Mouse (Mus musculus) lung, embryonic 16.5 days (tissue): ENCODE data around the gene Zfp607b. TPM values are rescaled to one million over a fixed set of nuclear protein-coding genes. Genes with fewer than 3 reads are reported as not detected.

Source experiments
- ATAC-seq: fragments of 200-750 bp; cut with Nextera tagmentation; 2 replicates; pipeline ENCODE4 v1.8.0; 2017; ENCODE audit warnings: low read depth, mild to moderate bottlenecking, moderate library complexity
- H3K27ac ChIP-seq: fragments of 300-500 bp; sonication (generic); 2 replicates; pipeline ENCODE4 v1.5.1; 2014; ENCODE audit warnings: mild to moderate bottlenecking, control low read depth, low read length
- H3K27me3 ChIP-seq: fragments of 300-500 bp; sonication (generic); 2 replicates; pipeline ENCODE4 v1.6.1; 2014; ENCODE audit warnings: low read depth, low read length, mixed read lengths; ENCODE audit not compliant: control insufficient read depth, insufficient read depth
- H3K36me3 ChIP-seq: fragments of 300-500 bp; sonication (generic); 2 replicates; pipeline ENCODE4 v1.6.1; 2014; ENCODE audit warnings: low read length; ENCODE audit not compliant: control insufficient read depth, insufficient read depth
- H3K4me1 ChIP-seq: fragments of 300-500 bp; sonication (generic); replicated peaks from 2 replicates; pipeline ENCODE4 v1.6.1; 2014; ENCODE audit warnings: low read length, mixed read lengths; ENCODE audit not compliant: control insufficient read depth, insufficient read depth
- H3K4me2 ChIP-seq: fragments of 300-500 bp; sonication (generic); 2 replicates; pipeline ENCODE4 v1.6.1; 2014; ENCODE audit warnings: low read depth, low read length, control low read depth
- H3K4me3 ChIP-seq: fragments of 300-500 bp; sonication (generic); 2 replicates; pipeline ENCODE4 v1.5.1; 2014; ENCODE audit warnings: mild to moderate bottlenecking, low read length, control low read depth
- H3K9ac ChIP-seq: fragments of 300-500 bp; sonication (generic); 2 replicates; pipeline ENCODE4 v1.6.1; 2014; ENCODE audit warnings: low read length, control low read depth
- H3K9me3 ChIP-seq: fragments of 300-500 bp; sonication (generic); 2 replicates; pipeline ENCODE4 v1.6.1; 2016; ENCODE audit warnings: low read length; ENCODE audit not compliant: control insufficient read depth
- WGBS: fragments of 180-500 bp; shearing (Covaris S2); extraction: QIAGEN DNeasy Blood & Tissue Kit; methylation state at CpG from one replicate; pipeline ENCODE4 v1.1.7; 2014; 5-methylcytosine and 5-hydroxymethylcytosine counted together
- polyA plus RNA-seq: library from polyadenylated mRNA; unstranded; fragments of >200 nt; fragmentation: Nextera tagmentation; extraction: Ambion mirVana; gene quantifications from 2 replicates; pipeline ENCODE4 v1.2.1, GENCODE M21; 2015

Zfp607b gene
- polyA plus RNA-seq, 1 experiment from 2014 or later = 4.4 TPM

- 35% methylated on average over 11 of the region's 11 CpGs for WGBS
- H3K27ac ChIP-seq = no peak overlapping the region
- H3K27me3 ChIP-seq = peaks cover 52% of the 10 kb centered on the region
- no peak overlapping the region for H3K4me2 ChIP-seq
- no peaks in the 10 kb centered on the region for H3K9me3 ChIP-seq
- H3K4me1 ChIP-seq = peaks cover 6% of the 10 kb centered on the region; the same call in 1 of the 2 replicates
- H3K4me3 ChIP-seq = no peak overlapping the region
- ATAC-seq = no peak
- no peak overlapping the region for H3K9ac ChIP-seq
- H3K36me3 ChIP-seq = no peaks in the 10 kb centered on the region; the same call in 1 of the 2 replicates
Observed at GRCm38 (mm10) chr7:27655545-27655944, 33.6 kb upstream of the Zfp607b start.

- Histone ChIP-seq H3K9me3 (no peaks in the 10 kb centered on the region), H3K27me3 (peaks cover 52% of the 10 kb centered on the region), H3K36me3 (no peaks in the 10 kb centered on the region; the same call in 1 of the 2 replicates), H3K27ac (no peak overlapping the region), H3K4me3 (no peak overlapping the region), H3K4me2 (no peak overlapping the region), H3K4me1 (peaks cover 6% of the 10 kb centered on the region; the same call in 1 of the 2 replicates), H3K9ac (no peak overlapping the region)
- 87% methylated on average over 16 of the region's 16 CpGs for WGBS
- ATAC-seq = no peak
Observed at GRCm38 (mm10) chr7:27656600-27656999, 32.5 kb upstream of the Zfp607b start.

- Histone ChIP-seq H3K36me3 (no peaks in the 10 kb centered on the region; the same call in 1 of the 2 replicates), H3K9me3 (no peaks in the 10 kb centered on the region), H3K4me2 (no peak overlapping the region), H3K4me3 (no peak overlapping the region), H3K27me3 (peaks cover 46% of the 10 kb centered on the region), H3K4me1 (peaks cover 6% of the 10 kb centered on the region; the same call in 1 of the 2 replicates), H3K9ac (no peak overlapping the region), H3K27ac (no peak overlapping the region)
- no peak for ATAC-seq
- WGBS = 32% methylated on average over 45 of the region's 53 CpGs
Observed at GRCm38 (mm10) chr7:27657824-27658395, 31.2 kb upstream of the Zfp607b start.

- no peak for ATAC-seq
- H3K36me3 ChIP-seq = no peaks in the 10 kb centered on the region; the same call in 1 of the 2 replicates
- H3K9ac ChIP-seq = no peak overlapping the region
- no peak overlapping the region for H3K4me2 ChIP-seq
- no peak overlapping the region for H3K4me3 ChIP-seq
- no peak overlapping the region for H3K27ac ChIP-seq
- WGBS = 56% methylated on average over 14 of the region's 14 CpGs
- peaks cover 3% of the 10 kb centered on the region; the same call in 1 of the 2 replicates for H3K4me1 ChIP-seq
- peaks cover 35% of the 10 kb centered on the region for H3K27me3 ChIP-seq
- H3K9me3 ChIP-seq = no peaks in the 10 kb centered on the region
Observed at GRCm38 (mm10) chr7:27658712-27659663, 30.2 kb upstream of the Zfp607b start.

- no peak overlapping the region for H3K9ac ChIP-seq
- no peak for ATAC-seq
- no peaks in the 10 kb centered on the region for H3K4me1 ChIP-seq
- no peak overlapping the region for H3K4me2 ChIP-seq
- H3K27me3 ChIP-seq = peaks cover 12% of the 10 kb centered on the region
- H3K9me3 ChIP-seq = no peaks in the 10 kb centered on the region
- 85% methylated on average over 4 of the region's 4 CpGs for WGBS
- H3K27ac ChIP-seq = no peak overlapping the region
- H3K4me3 ChIP-seq = no peak overlapping the region
- H3K36me3 ChIP-seq = no peaks in the 10 kb centered on the region; the same call in 1 of the 2 replicates
Observed at GRCm38 (mm10) chr7:27662038-27662437, 27.1 kb upstream of the Zfp607b start.

GRCm38 (mm10) chr7:27673064-27673574 lies 16.0 kb upstream of the Zfp607b start:
- Histone ChIP-seq H3K4me2 (peak overlapping the region; percentile 100), H3K4me1 (peaks cover 19% of the 10 kb centered on the region), H3K27ac (no peak overlapping the region), H3K36me3 (no peaks in the 10 kb centered on the region; the same call in 1 of the 2 replicates), H3K9me3 (no peaks in the 10 kb centered on the region), H3K27me3 (no peaks in the 10 kb centered on the region), H3K9ac (peak overlapping the region; percentile 86), H3K4me3 (peak overlapping the region; percentile 91)
- WGBS = 42% methylated on average over 9 of the region's 9 CpGs
- no peak for ATAC-seq

- Histone ChIP-seq H3K36me3 (no peaks in the 10 kb centered on the region), H3K27ac (peak overlapping the region; percentile 10; the same call in 1 of the 2 replicates)
- ATAC-seq = peak; percentile 8
Observed at GRCm38 (mm10) chr7:27673575-27674131, 15.5 kb upstream of the Zfp607b start.

GRCm38 (mm10) chr7:27674195-27674521 lies 15.0 kb upstream of the Zfp607b start:
- ATAC-seq = peak; percentile 73

More at GRCm38 (mm10) chr7:27673575-27674131, 15.5 kb upstream of the Zfp607b start:
- no peaks in the 10 kb centered on the region for H3K9me3 ChIP-seq
- H3K4me2 ChIP-seq = peak overlapping the region; percentile 100
- under 1% methylated on average over 49 of the region's 52 CpGs for WGBS
- H3K9ac ChIP-seq = peak overlapping the region; percentile 86
- H3K4me1 ChIP-seq = peaks cover 19% of the 10 kb centered on the region
- peak overlapping the region; percentile 91 for H3K4me3 ChIP-seq
- H3K27me3 ChIP-seq = no peaks in the 10 kb centered on the region

More at GRCm38 (mm10) chr7:27674195-27674521, 15.0 kb upstream of the Zfp607b start:
- Histone ChIP-seq H3K27ac (peak overlapping the region; percentile 95), H3K9me3 (no peaks in the 10 kb centered on the region), H3K4me1 (peaks cover 19% of the 10 kb centered on the region), H3K36me3 (no peaks in the 10 kb centered on the region), H3K9ac (peak overlapping the region; percentile 86), H3K4me2 (peak overlapping the region; percentile 100), H3K4me3 (peak overlapping the region; percentile 91), H3K27me3 (no peaks in the 10 kb centered on the region)
- WGBS = 0% methylated on average over 16 of the region's 38 CpGs
